Mouse (Mus musculus) lung, postnatal 0 days (tissue): ENCODE data around the gene Mrpl41.

Experiments
- CTCF ChIP-seq: IDR thresholded peaks from 2 replicates; pipeline ENCODE4 v1.5.1; 2016; ENCODE audit warnings: antibody characterized with exemption, mild to moderate bottlenecking
- EP300 ChIP-seq: IDR thresholded peaks from 2 replicates; pipeline ENCODE4 v1.6.1; 2016; ENCODE audit warnings: antibody characterized with exemption, mild to moderate bottlenecking, control low read depth

DNA sequence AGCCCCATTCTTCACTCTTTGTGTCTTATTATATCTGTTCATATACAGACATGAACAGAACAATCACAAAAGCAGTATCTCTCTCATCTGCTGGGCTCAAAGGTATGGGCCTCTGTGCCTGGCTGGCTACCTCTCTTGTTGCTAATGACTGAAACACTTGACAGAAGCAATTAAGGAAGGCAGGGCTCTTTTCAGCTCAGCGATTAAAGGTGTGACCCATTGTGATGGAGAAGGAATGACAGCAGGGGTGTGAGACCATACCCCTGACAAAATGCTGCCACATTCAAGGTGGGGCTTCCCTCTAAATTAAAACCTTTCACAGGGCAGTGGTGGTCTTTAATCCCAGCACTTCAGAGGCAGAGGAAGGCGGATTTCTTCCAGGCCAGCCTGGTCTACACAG, 12.9 kb upstream of the Mrpl41 start:
- TF ChIP-seq CTCF (no peak), EP300 (no peak)
